In genomic region chr15:102245461-102245881, GRCm38 (mm10) we compare ENCODE assay signal across 8 mouse cellular contexts. TPM values are rescaled to one million over a fixed set of nuclear protein-coding genes. Genes with fewer than 3 reads are reported as not detected.
DNase-seq lines count a peak whose midpoint lies in the region; ATAC-seq and TF ChIP-seq lines count a peak whose summit lies in the region.

No protein-coding gene starts in this region.

- peak; percentile 30; the same call in 1 of the 2 replicates for TF ChIP-seq POLR2A in embryonic fibroblast, embryonic 13.5 days (IDR thresholded peaks at IDR 0.05; ENCODE audit: low read depth, low read length)

- TF ChIP-seq CTCF in embryonic fibroblast, embryonic 13.5 days (IDR thresholded peaks at IDR 0.05; ENCODE audit: borderline replicate concordance, insufficient read depth, low read length), result no peak
- no peak for TF ChIP-seq CTCF in intestine, postnatal 0 days (IDR thresholded peaks at IDR 0.05; ENCODE audit: low read depth)
- TF ChIP-seq CTCF in midbrain, postnatal 0 days (IDR thresholded peaks at IDR 0.05), result no peak

- peaks cover 4% of the 10 kb centered on the region; the same call in 1 of the 2 replicates for H3K36me3 ChIP-seq in lung, embryonic 15.5 days
- no peaks in the 10 kb centered on the region for H3K36me3 ChIP-seq in intestine, postnatal 0 days (ENCODE audit: control insufficient read depth, insufficient read depth)
- H3K36me3 ChIP-seq in midbrain, postnatal 0 days (ENCODE audit: insufficient read depth, low read length), result no peaks in the 10 kb centered on the region

- no peak for ATAC-seq in lung, embryonic 15.5 days (ENCODE audit: borderline replicate concordance, extremely low read depth, low FRiP score, low TSS enrichment)
- no peak for ATAC-seq in intestine, postnatal 0 days
- no peak for ATAC-seq in midbrain, postnatal 0 days (ENCODE audit: low FRiP score)

- WGBS in lung, embryonic 15.5 days, result 5% methylated on average over 14 of the region's 14 CpGs
- WGBS in intestine, postnatal 0 days, result 3% methylated on average over 14 of the region's 14 CpGs
- 7% methylated on average over 14 of the region's 14 CpGs for WGBS in midbrain, postnatal 0 days

- peak overlapping the region; percentile 58 for H3K9ac ChIP-seq in lung, embryonic 15.5 days
- H3K9ac ChIP-seq in intestine, postnatal 0 days (ENCODE audit: low read depth, low read length), result peak overlapping the region; percentile 68
- 0 out of 2 replicates have a peak overlapping the region, but pooled peaks have one; percentile 69 for H3K9ac ChIP-seq in midbrain, postnatal 0 days (replicated peaks; ENCODE audit: low read length, poor library complexity, severe bottlenecking)

- peak overlapping the region; percentile 56 for H3K4me3 ChIP-seq in lung, embryonic 15.5 days
- peak overlapping the region; percentile 67 for H3K4me3 ChIP-seq in embryonic fibroblast, embryonic 13.5 days (ENCODE audit: insufficient read depth, low read length)
- peak overlapping the region; percentile 75 for H3K4me3 ChIP-seq in intestine, postnatal 0 days (ENCODE audit: low read depth, low read length)
- peak overlapping the region; percentile 50 for H3K4me3 ChIP-seq in midbrain, postnatal 0 days (ENCODE audit: low read depth, low read length)

- H3K27me3 ChIP-seq in lung, embryonic 15.5 days, result no peaks in the 10 kb centered on the region
- no peaks in the 10 kb centered on the region for H3K27me3 ChIP-seq in intestine, postnatal 0 days (replicated peaks; ENCODE audit: control insufficient read depth, insufficient read depth, low read length)
- H3K27me3 ChIP-seq in midbrain, postnatal 0 days (ENCODE audit: insufficient read depth, low read length), result peaks cover 25% of the 10 kb centered on the region

- peak overlapping the region; percentile 87 for H3K4me2 ChIP-seq in lung, embryonic 15.5 days
- peak overlapping the region; percentile 97 for H3K4me2 ChIP-seq in intestine, postnatal 0 days (replicated peaks; ENCODE audit: low read depth)
- peak overlapping the region; percentile 93 for H3K4me2 ChIP-seq in midbrain, postnatal 0 days (ENCODE audit: low read depth, low read length, poor library complexity, severe bottlenecking)

- H3K27ac ChIP-seq in lung, embryonic 15.5 days, result peak overlapping the region; percentile 100
- peak overlapping the region; percentile 91 for H3K27ac ChIP-seq in embryonic fibroblast, embryonic 13.5 days (ENCODE audit: insufficient read depth, low read length)
- H3K27ac ChIP-seq in intestine, postnatal 0 days (ENCODE audit: low read depth, low read length), result peak overlapping the region; percentile 91
- no peak overlapping the region for H3K27ac ChIP-seq in midbrain, postnatal 0 days (ENCODE audit: low read depth, low read length)

- DNase-seq in lung, postnatal 14 days, result no peak
- DNase-seq in midbrain, postnatal 0 days (ENCODE audit: low spot score), result no peak
- no peak for DNase-seq in right cerebral cortex, adult 18-20 months
- no peak for DNase-seq in right cerebral cortex, postnatal 36 days (ENCODE audit: low spot score in 2 of 2)
- no peak for DNase-seq in right cerebral cortex, postnatal 10 days (ENCODE audit: low spot score in 2 of 2)

- no peaks in the 10 kb centered on the region for H3K9me3 ChIP-seq in lung, embryonic 15.5 days
- H3K9me3 ChIP-seq in intestine, postnatal 0 days (ENCODE audit: control insufficient read depth), result no peaks in the 10 kb centered on the region
- H3K9me3 ChIP-seq in midbrain, postnatal 0 days (ENCODE audit: low read length), result no peaks in the 10 kb centered on the region

- H3K4me1 ChIP-seq in lung, embryonic 15.5 days, result peaks cover 61% of the 10 kb centered on the region
- peaks cover 17% of the 10 kb centered on the region for H3K4me1 ChIP-seq in embryonic fibroblast, embryonic 13.5 days (ENCODE audit: control insufficient read depth, insufficient read depth, low read length)
- peaks cover 13% of the 10 kb centered on the region for H3K4me1 ChIP-seq in intestine, postnatal 0 days (replicated peaks; ENCODE audit: control insufficient read depth, insufficient read depth, low read length)
- peaks cover 8% of the 10 kb centered on the region; the same call in 1 of the 2 replicates for H3K4me1 ChIP-seq in midbrain, postnatal 0 days (ENCODE audit: insufficient read depth, low read length)

RNA-seq across cellular contexts. Expression of gene Rarg, which starts 11.8 kb away (rescaled TPM):
- 43.7 and 43.8 TPM in 2 replicates for polyA plus RNA-seq in lung, embryonic 15.5 days (2015; fragmentation: Nextera tagmentation; extraction: Ambion mirVana)
- 70.6 and 91.2 TPM in 2 replicates for polyA plus RNA-seq in embryonic fibroblast, embryonic 13.5 days (2011; ENCODE audit: insufficient read length, low read depth, missing spikeins)
- polyA plus RNA-seq in intestine, postnatal 0 days (2015; fragmentation: Nextera tagmentation; extraction: Ambion mirVana), result 5.9 and 7.3 TPM in 2 replicates
- 4.4 and 12.6 TPM in 2 replicates for total RNA-seq in midbrain, postnatal 0 days (2014; rRNA removed)
- polyA plus RNA-seq in midbrain, postnatal 0 days (2015; fragmentation: Nextera tagmentation; extraction: Ambion mirVana), result 3.9 and 4.2 TPM in 2 replicates

RNA-seq across cellular contexts. Expression of gene Itgb7, which starts 13.7 kb away (rescaled TPM):
- polyA plus RNA-seq in lung, embryonic 15.5 days (2015; fragmentation: Nextera tagmentation; extraction: Ambion mirVana), result 2.0 and 3.2 TPM in 2 replicates
- polyA plus RNA-seq in embryonic fibroblast, embryonic 13.5 days (2011; ENCODE audit: insufficient read length, low read depth, missing spikeins), result 0.51 TPM in 1 of 2 replicates, not detected in the other
- 2.6 and 2.9 TPM in 2 replicates for polyA plus RNA-seq in intestine, postnatal 0 days (2015; fragmentation: Nextera tagmentation; extraction: Ambion mirVana)
- 0.88 and 1.5 TPM in 2 replicates for total RNA-seq in midbrain, postnatal 0 days (2014; rRNA removed)
- 1.1 and 1.2 TPM in 2 replicates for polyA plus RNA-seq in midbrain, postnatal 0 days (2015; fragmentation: Nextera tagmentation; extraction: Ambion mirVana)

RNA-seq across cellular contexts. Expression of gene Gm9918, which starts 24.9 kb away (rescaled TPM):
- 0.53 and 0.57 TPM in 2 replicates for polyA plus RNA-seq in lung, embryonic 15.5 days (2015; fragmentation: Nextera tagmentation; extraction: Ambion mirVana)
- 0.30 TPM in 1 of 2 replicates, not detected in the other for polyA plus RNA-seq in embryonic fibroblast, embryonic 13.5 days (2011; ENCODE audit: insufficient read length, low read depth, missing spikeins)
- 0.07 TPM in 1 of 2 replicates, not detected in the other for polyA plus RNA-seq in intestine, postnatal 0 days (2015; fragmentation: Nextera tagmentation; extraction: Ambion mirVana)
- not detected in 2 replicates for total RNA-seq in midbrain, postnatal 0 days (2014; rRNA removed)
- not detected in 2 replicates for polyA plus RNA-seq in midbrain, postnatal 0 days (2015; fragmentation: Nextera tagmentation; extraction: Ambion mirVana)

RNA-seq across cellular contexts. Expression of gene Mfsd5, which starts 33.8 kb away (rescaled TPM):
- 63.8 and 65.3 TPM in 2 replicates for polyA plus RNA-seq in lung, embryonic 15.5 days (2015; fragmentation: Nextera tagmentation; extraction: Ambion mirVana)
- 47.3 and 55.8 TPM in 2 replicates for polyA plus RNA-seq in embryonic fibroblast, embryonic 13.5 days (2011; ENCODE audit: insufficient read length, low read depth, missing spikeins)
- 80.4 and 81.1 TPM in 2 replicates for polyA plus RNA-seq in intestine, postnatal 0 days (2015; fragmentation: Nextera tagmentation; extraction: Ambion mirVana)
- total RNA-seq in midbrain, postnatal 0 days (2014; rRNA removed), result 43.3 and 59.3 TPM in 2 replicates
- polyA plus RNA-seq in midbrain, postnatal 0 days (2015; fragmentation: Nextera tagmentation; extraction: Ambion mirVana), result 63.5 and 67.3 TPM in 2 replicates

RNA-seq across cellular contexts. Expression of gene Csad, which starts 40.9 kb away (rescaled TPM):
- 74.1 and 78.1 TPM in 2 replicates for polyA plus RNA-seq in lung, embryonic 15.5 days (2015; fragmentation: Nextera tagmentation; extraction: Ambion mirVana)
- polyA plus RNA-seq in embryonic fibroblast, embryonic 13.5 days (2011; ENCODE audit: insufficient read length, low read depth, missing spikeins), result 36.5 and 42.7 TPM in 2 replicates
- polyA plus RNA-seq in intestine, postnatal 0 days (2015; fragmentation: Nextera tagmentation; extraction: Ambion mirVana), result 22.8 and 26.8 TPM in 2 replicates
- total RNA-seq in midbrain, postnatal 0 days (2014; rRNA removed), result 30.3 and 47.5 TPM in 2 replicates
- polyA plus RNA-seq in midbrain, postnatal 0 days (2015; fragmentation: Nextera tagmentation; extraction: Ambion mirVana), result 32.8 and 34.6 TPM in 2 replicates
